Mouse (Mus musculus): ENCODE measurements around the gene Lin7a.
"Not testable (repeated sequence)": the region's sequence is repeated elsewhere in the genome, so short reads cannot be mapped to it uniquely, and the experiment has no call there.

Lin7a gene

GRCm38 (mm10) chr10:107237076-107237475 lies 34.4 kb upstream of the Lin7a start:
- DNase-seq (ENCODE audit: low read depth, low spot score) = no peak

- no peak for DNase-seq (ENCODE audit: low read depth, low spot score)
These were observed 33.8 kb upstream of the Lin7a start for GRCm38 (mm10) chr10:107237736-107238135.

GRCm38 (mm10) chr10:107238151-107238860 lies 33.2 kb upstream of the Lin7a start:
- DNase-seq (ENCODE audit: low read depth, low spot score) = no peak

GRCm38 (mm10) chr10:107238861-107239435 lies 32.5 kb upstream of the Lin7a start:
- no peak for DNase-seq (ENCODE audit: low read depth, low spot score)

- DNase-seq (ENCODE audit: low read depth, low spot score) = no peak
These were observed 31.7 kb upstream of the Lin7a start for GRCm38 (mm10) chr10:107239651-107240330.

GRCm38 (mm10) chr10:107240446-107240845 lies 31.0 kb upstream of the Lin7a start:
- DNase-seq (ENCODE audit: low read depth, low spot score) = no peak

GRCm38 (mm10) chr10:107240986-107241385 lies 30.5 kb upstream of the Lin7a start:
- no peak for DNase-seq (ENCODE audit: low read depth, low spot score)

GRCm38 (mm10) chr10:107241406-107241805 lies 30.1 kb upstream of the Lin7a start:
- no peak for DNase-seq (ENCODE audit: low read depth, low spot score)

- not testable (repeated sequence) for DNase-seq (ENCODE audit: low read depth, low spot score)
These were observed 29.5 kb upstream of the Lin7a start for GRCm38 (mm10) chr10:107241999-107242398.

- no peak for DNase-seq (ENCODE audit: low read depth, low spot score)
These were observed 28.6 kb upstream of the Lin7a start for GRCm38 (mm10) chr10:107242696-107243400.

- no peak for DNase-seq (ENCODE audit: low read depth, low spot score)
These were observed 27.3 kb upstream of the Lin7a start for GRCm38 (mm10) chr10:107244211-107244610.

- DNase-seq (ENCODE audit: low read depth, low spot score) = no peak
These were observed 26.6 kb upstream of the Lin7a start for GRCm38 (mm10) chr10:107244691-107245530.

GRCm38 (mm10) chr10:107245531-107245840 lies 26.0 kb upstream of the Lin7a start:
- no peak for DNase-seq (ENCODE audit: low read depth, low spot score)

GRCm38 (mm10) chr10:107245961-107246460 lies 25.5 kb upstream of the Lin7a start:
- DNase-seq (ENCODE audit: low read depth, low spot score) = no peak

GRCm38 (mm10) chr10:107247001-107247670 lies 24.4 kb upstream of the Lin7a start:
- DNase-seq (ENCODE audit: low read depth, low spot score) = no peak

GRCm38 (mm10) chr10:107248481-107248880 lies 23.0 kb upstream of the Lin7a start:
- no peak for DNase-seq (ENCODE audit: low read depth, low spot score)

- no peak for DNase-seq (ENCODE audit: low read depth, low spot score)
These were observed 22.4 kb upstream of the Lin7a start for GRCm38 (mm10) chr10:107249056-107249455.

GRCm38 (mm10) chr10:107249606-107250186 lies 21.8 kb upstream of the Lin7a start:
- no peak for DNase-seq (ENCODE audit: low read depth, low spot score)

- DNase-seq (ENCODE audit: low read depth, low spot score) = no peak
These were observed 20.9 kb upstream of the Lin7a start for GRCm38 (mm10) chr10:107250346-107251210.
